Mouse (Mus musculus) heart, embryonic 11.5 days (tissue): Measurements from ENCODE around the gene Fam185a. TPM values are rescaled to one million over a fixed set of nuclear protein-coding genes. Genes with fewer than 3 reads are reported as not detected.

ENCODE experiments used
- ATAC-seq: fragments of 200-750 bp; cut with Nextera tagmentation; replicated peaks from 2 replicates; pipeline ENCODE4 v1.8.0; 2017; ENCODE audit warnings: moderate library complexity; ENCODE audit not compliant: insufficient number of reproducible peaks, low FRiP score, low TSS enrichment
- H3K27ac ChIP-seq: fragments of 300-500 bp; sonication (generic); 2 replicates; pipeline ENCODE4 v1.5.1; 2014; ENCODE audit warnings: mild to moderate bottlenecking, low read depth, low read length
- H3K27me3 ChIP-seq: fragments of 300-500 bp; sonication (generic); 2 replicates; pipeline ENCODE4 v1.6.1; 2014; ENCODE audit warnings: mild to moderate bottlenecking, low read length, mixed read lengths; ENCODE audit not compliant: control insufficient read depth, insufficient read depth
- H3K36me3 ChIP-seq: fragments of 300-500 bp; sonication (generic); 2 replicates; pipeline ENCODE4 v1.6.1; 2014; ENCODE audit warnings: mild to moderate bottlenecking, low read length, moderate library complexity, mixed read lengths; ENCODE audit not compliant: control insufficient read depth, insufficient read depth
- H3K4me1 ChIP-seq: fragments of 300-500 bp; sonication (generic); 2 replicates; pipeline ENCODE4 v1.6.1; 2014; ENCODE audit warnings: low read length; ENCODE audit not compliant: control insufficient read depth, insufficient read depth
- H3K4me2 ChIP-seq: fragments of 300-500 bp; sonication (generic); 2 replicates; pipeline ENCODE4 v1.6.1; 2014; ENCODE audit warnings: mild to moderate bottlenecking, moderate library complexity
- H3K4me3 ChIP-seq: fragments of 300-500 bp; sonication (generic); 2 replicates; pipeline ENCODE4 v1.5.1; 2014; ENCODE audit warnings: low read depth, low read length
- H3K9ac ChIP-seq: fragments of 300-500 bp; sonication (generic); 2 replicates; pipeline ENCODE4 v1.6.1; 2014; ENCODE audit warnings: mild to moderate bottlenecking, low read depth, low read length, moderate library complexity
- H3K9me3 ChIP-seq: fragments of 300-500 bp; sonication (generic); replicated peaks from 2 replicates; pipeline ENCODE4 v1.6.1; 2016; ENCODE audit warnings: low read length; ENCODE audit not compliant: control insufficient read depth
- WGBS: fragments of 180-500 bp; shearing (Covaris S2); extraction: QIAGEN DNeasy Blood & Tissue Kit; methylation state at CpG from one replicate; pipeline ENCODE4 v1.1.7; 2014; ENCODE audit not compliant: insufficient replicate concordance; 5-methylcytosine and 5-hydroxymethylcytosine counted together
- polyA plus RNA-seq: library from polyadenylated mRNA; unstranded; fragments of >200 nt; fragmentation: Nextera tagmentation; extraction: Ambion mirVana; gene quantifications from 2 replicates; pipeline ENCODE4 v1.2.1, GENCODE M21; 2014

Fam185a gene
- polyA plus RNA-seq, 1 experiment from 2014 or later = 8.0 TPM

DNA sequence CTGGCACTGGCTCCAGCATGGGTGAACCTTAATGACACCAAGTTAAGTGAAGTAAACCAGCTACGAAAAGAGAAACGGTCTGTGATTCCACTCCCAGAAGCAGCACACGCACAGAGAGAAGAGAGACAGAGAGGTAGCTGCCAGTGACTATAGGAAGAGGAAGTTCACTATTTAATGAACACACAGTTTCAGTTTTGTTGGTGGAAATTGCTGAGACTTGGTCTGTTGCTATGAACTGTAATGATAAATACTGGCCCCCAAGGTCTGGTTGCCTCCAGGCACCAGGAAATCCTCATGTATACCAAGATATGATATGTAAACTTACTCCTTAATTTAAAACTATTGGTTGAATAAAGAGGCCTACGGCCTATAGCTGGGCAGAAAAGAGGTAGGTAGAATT lies 38.3 kb upstream of the Fam185a start:
- Histone ChIP-seq H3K27me3 (no peaks in the 10 kb centered on the region), H3K4me3 (no peak overlapping the region), H3K9ac (no peak overlapping the region), H3K36me3 (no peaks in the 10 kb centered on the region), H3K4me1 (peaks cover 19% of the 10 kb centered on the region), H3K27ac (no peak overlapping the region), H3K9me3 (no peaks in the 10 kb centered on the region), H3K4me2 (no peak overlapping the region)
- 66% methylated on average over 4 of the region's 4 CpGs for WGBS
- ATAC-seq = no peak

GRCm38 (mm10) chr5:21387340-21387739 lies 37.4 kb upstream of the Fam185a start:
- Histone ChIP-seq H3K27me3 (no peaks in the 10 kb centered on the region), H3K36me3 (no peaks in the 10 kb centered on the region), H3K4me2 (no peak overlapping the region), H3K27ac (no peak overlapping the region), H3K4me1 (peaks cover 24% of the 10 kb centered on the region), H3K4me3 (no peak overlapping the region), H3K9me3 (no peaks in the 10 kb centered on the region), H3K9ac (no peak overlapping the region)
- ATAC-seq = no peak

GRCm38 (mm10) chr5:21388855-21389254 lies 35.9 kb upstream of the Fam185a start:
- Histone ChIP-seq H3K27ac (no peak overlapping the region), H3K4me2 (no peak overlapping the region), H3K9ac (no peak overlapping the region), H3K4me3 (no peak overlapping the region), H3K4me1 (peaks cover 10% of the 10 kb centered on the region; the same call in 1 of the 2 replicates), H3K9me3 (no peaks in the 10 kb centered on the region), H3K36me3 (no peaks in the 10 kb centered on the region), H3K27me3 (no peaks in the 10 kb centered on the region)
- no peak for ATAC-seq
- WGBS = 74% methylated on average over 4 of the region's 4 CpGs

- 43% methylated on average over 12 of the region's 13 CpGs for WGBS
- no peak for ATAC-seq
- H3K4me3 ChIP-seq = no peak overlapping the region
- no peaks in the 10 kb centered on the region for H3K36me3 ChIP-seq
- peaks cover 21% of the 10 kb centered on the region for H3K4me1 ChIP-seq
- H3K27me3 ChIP-seq = no peaks in the 10 kb centered on the region
- H3K4me2 ChIP-seq = no peak overlapping the region
- H3K9ac ChIP-seq = 0 out of 2 replicates have a peak overlapping the region, but pooled peaks have one; percentile 5
- no peaks in the 10 kb centered on the region for H3K9me3 ChIP-seq
- H3K27ac ChIP-seq = 0 out of 2 replicates have a peak overlapping the region, but pooled peaks have one; percentile 29
Measured at GRCm38 (mm10) chr5:21391616-21392384, 33.0 kb upstream of the Fam185a start.

- Histone ChIP-seq H3K36me3 (no peaks in the 10 kb centered on the region), H3K4me2 (no peak overlapping the region), H3K4me1 (peaks cover 21% of the 10 kb centered on the region), H3K9ac (no peak overlapping the region), H3K9me3 (no peaks in the 10 kb centered on the region), H3K4me3 (no peak overlapping the region), H3K27me3 (no peaks in the 10 kb centered on the region), H3K27ac (0 out of 2 replicates have a peak overlapping the region, but pooled peaks have one; percentile 66)
- no peak for ATAC-seq
- 81% methylated on average over 2 of the region's 2 CpGs for WGBS
Measured at GRCm38 (mm10) chr5:21394562-21394961, 30.2 kb upstream of the Fam185a start.

GRCm38 (mm10) chr5:21395205-21395840 lies 29.4 kb upstream of the Fam185a start:
- no peaks in the 10 kb centered on the region for H3K9me3 ChIP-seq
- no peaks in the 10 kb centered on the region for H3K36me3 ChIP-seq
- no peak overlapping the region for H3K4me2 ChIP-seq
- H3K4me1 ChIP-seq = peaks cover 21% of the 10 kb centered on the region
- no peaks in the 10 kb centered on the region for H3K27me3 ChIP-seq
- WGBS = 42% methylated on average over 7 of the region's 7 CpGs
- H3K4me3 ChIP-seq = no peak overlapping the region
- ATAC-seq = peak; percentile 73
- H3K27ac ChIP-seq = peak overlapping the region; percentile 66
- no peak overlapping the region for H3K9ac ChIP-seq

GRCm38 (mm10) chr5:21411261-21411666 lies 13.5 kb upstream of the Fam185a start:
- no peaks in the 10 kb centered on the region for H3K9me3 ChIP-seq
- no peak for ATAC-seq

DNA sequence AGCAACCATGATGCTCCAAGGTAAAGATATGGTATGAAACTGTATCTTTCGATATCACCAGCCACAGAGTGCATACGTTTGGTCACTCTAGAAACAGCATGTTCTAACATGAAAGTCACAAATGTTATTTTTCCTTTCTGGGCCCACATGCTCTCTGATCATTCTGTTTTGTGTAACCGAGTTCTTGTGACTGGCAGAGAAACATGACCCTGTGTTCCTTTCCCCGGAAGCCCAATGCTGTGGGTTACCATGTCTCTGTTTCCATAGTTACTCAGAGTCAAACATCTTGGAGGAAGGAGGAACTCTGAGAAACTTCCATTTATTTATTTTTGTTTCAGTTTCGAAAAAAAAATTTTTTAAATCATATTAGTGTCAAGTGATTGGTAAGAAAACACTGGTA lies 12.7 kb upstream of the Fam185a start:
- no peak overlapping the region for H3K9ac ChIP-seq
- no peak overlapping the region for H3K4me3 ChIP-seq
- no peaks in the 10 kb centered on the region for H3K36me3 ChIP-seq
- H3K4me1 ChIP-seq = peaks cover 3% of the 10 kb centered on the region; the same call in 1 of the 2 replicates
- H3K9me3 ChIP-seq = no peaks in the 10 kb centered on the region
- H3K4me2 ChIP-seq = no peak overlapping the region
- 71% methylated on average over 5 of the region's 5 CpGs for WGBS
- ATAC-seq = no peak
- no peak overlapping the region for H3K27ac ChIP-seq
- H3K27me3 ChIP-seq = no peaks in the 10 kb centered on the region

More at GRCm38 (mm10) chr5:21411261-21411666, 13.5 kb upstream of the Fam185a start:
- Histone ChIP-seq H3K27ac (no peak overlapping the region), H3K4me2 (no peak overlapping the region), H3K9ac (no peak overlapping the region), H3K27me3 (no peaks in the 10 kb centered on the region), H3K4me3 (no peak overlapping the region), H3K36me3 (no peaks in the 10 kb centered on the region), H3K4me1 (peaks cover 3% of the 10 kb centered on the region; the same call in 1 of the 2 replicates)
- WGBS = 53% methylated on average over 5 of the region's 5 CpGs
